Mouse (Mus musculus): ENCODE measurements at regions not wholly inside any gene's neighbourhood (a gene's known extent, or its start where the extent isn't known, plus 50 kb on each side); places are given as distances from the start of the nearest gene placed in this dataset.
"Not testable (repeated sequence)": the region's sequence is repeated elsewhere in the genome, so short reads cannot be mapped to it uniquely, and the experiment has no call there.

DNA sequence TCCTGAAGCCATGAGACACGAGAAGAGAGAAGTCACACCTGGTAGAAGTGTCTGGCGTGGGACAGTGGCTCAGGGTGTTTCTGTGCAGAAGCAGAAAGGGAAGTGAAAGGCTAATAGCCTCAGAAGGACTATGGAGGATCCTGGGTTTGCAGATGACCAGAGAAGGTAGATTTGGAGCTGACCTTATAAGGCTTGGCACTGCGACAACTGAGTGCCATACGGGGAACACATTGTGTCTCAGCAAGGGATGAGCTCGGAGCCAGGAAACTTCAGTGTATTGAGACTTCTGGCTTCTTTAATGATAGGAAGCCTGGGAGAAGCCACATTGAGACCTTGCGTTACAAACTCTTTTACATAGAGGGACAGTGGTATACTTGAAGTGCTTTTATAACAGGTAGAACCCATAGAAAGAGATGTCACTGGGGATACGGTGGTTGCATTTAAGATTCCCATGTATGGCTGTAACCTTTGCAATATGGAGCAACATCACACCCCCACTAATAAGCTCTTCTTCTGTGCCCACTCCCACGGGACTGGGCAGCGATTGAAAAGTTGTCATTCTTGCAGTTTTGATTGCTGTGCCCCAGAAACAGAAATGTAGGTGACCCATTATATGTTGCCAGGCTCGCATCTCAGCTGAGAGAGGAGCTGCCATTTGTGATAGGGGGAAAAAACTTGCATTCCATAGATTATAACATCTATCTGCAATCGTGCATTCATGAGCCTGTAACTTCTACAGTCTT is 61.8 kb upstream of the Dync1i1 start:
- DNase-seq (ENCODE audit: low spot score) = no peak

DNA sequence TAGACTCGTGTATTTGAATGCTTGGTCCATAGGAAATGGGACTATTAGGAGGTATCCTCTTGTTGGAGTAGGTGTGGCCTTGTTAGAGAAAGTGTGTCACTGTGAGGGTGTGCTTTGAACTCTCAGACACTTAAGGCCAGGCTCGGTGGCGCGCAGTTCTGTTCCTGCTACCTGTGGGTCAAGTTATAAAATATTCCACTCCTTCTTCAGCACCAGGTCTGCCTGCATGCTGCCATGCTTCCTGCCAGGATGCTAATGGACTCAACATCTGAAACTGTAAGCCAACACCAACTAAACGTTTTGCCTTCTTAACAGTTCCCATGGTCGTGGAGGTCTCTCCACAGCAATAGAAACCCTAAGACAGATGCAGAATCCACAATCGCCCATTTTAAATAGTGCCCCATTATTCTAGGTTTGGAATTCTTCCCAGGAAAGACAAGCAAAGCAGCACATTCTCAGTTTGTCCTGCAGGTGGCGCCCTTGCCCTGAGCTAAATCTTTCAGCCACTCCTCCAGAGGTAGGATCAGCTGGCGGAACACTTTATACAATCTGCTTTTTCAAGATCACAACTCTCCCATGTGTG is 80.2 kb upstream of the Dync1i1 start:
- peak; percentile 37 for DNase-seq (ENCODE audit: low spot score)

DNA sequence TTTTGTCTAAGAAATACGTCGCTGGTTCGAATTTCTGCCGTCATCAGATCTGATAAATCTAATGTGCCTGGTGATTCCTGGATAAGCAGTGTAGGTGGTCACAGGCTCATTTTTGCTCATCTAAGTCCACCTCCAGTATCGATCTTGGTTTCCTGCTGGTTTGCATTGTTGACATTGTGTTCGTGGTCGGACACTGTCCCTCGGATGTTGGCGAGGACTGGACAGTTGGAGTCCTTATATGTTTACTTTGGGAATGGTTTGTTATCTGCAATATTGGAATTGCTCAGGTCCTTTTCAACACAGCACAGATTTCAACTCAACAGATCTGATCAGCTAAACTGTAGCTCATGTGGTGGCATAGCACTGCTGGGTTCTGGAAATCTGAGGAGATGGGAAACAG is 91.2 kb upstream of the Dync1i1 start:
- no peak for DNase-seq (ENCODE audit: low spot score)

DNA sequence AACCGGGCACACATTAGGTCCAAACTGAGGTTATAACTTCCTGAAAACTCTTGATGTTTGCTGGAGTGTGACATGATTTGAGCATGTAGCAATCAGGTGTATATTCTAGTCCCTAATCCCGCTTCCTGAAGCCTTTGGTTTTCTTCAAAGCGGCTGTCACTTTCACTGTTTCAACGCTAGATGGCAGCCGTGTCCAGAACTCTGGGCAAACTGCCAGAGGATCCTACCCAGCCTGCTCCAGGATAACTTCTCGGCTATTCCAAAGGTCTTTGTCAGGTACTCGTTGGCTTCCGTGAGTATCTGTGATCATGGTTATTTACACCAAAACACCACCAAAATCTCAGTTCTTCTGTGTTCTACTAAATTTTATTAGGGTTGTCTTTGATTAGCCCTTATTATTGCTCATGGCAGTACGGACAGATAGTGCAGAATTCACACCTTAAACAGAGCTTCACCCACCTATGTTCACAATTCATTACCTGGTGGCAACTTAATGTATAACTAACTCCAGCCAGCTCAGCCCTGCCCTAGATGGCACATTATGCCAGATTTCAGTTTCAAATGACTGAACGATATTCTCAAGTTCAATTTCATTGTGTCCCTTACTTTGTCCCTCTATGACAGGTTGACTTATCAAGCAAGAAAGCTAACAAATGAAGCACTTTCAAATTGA is 92.3 kb upstream of the Dync1i1 start:
- DNase-seq (ENCODE audit: low spot score) = no peak

DNA sequence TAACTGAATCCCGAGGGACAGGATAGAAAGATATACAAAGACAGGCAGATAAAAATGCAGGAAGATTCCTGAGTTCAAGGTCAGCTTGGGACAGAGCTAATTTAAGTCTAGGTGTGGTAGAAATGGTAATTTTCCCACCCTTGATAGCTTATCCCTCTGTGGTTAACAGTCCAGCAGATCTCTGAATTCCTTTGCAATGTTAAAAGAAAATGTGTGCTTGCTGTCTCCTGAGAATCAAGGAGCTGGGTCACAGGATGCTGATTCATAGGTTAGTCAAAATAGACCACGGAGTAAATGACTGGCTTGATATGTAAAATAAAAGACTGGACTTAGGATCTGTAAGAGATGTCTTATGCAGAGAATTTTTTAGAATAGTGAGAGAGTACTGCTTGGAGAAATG is 101.4 kb upstream of the Dync1i1 start:
- DNase-seq (ENCODE audit: low spot score) = no peak

DNA sequence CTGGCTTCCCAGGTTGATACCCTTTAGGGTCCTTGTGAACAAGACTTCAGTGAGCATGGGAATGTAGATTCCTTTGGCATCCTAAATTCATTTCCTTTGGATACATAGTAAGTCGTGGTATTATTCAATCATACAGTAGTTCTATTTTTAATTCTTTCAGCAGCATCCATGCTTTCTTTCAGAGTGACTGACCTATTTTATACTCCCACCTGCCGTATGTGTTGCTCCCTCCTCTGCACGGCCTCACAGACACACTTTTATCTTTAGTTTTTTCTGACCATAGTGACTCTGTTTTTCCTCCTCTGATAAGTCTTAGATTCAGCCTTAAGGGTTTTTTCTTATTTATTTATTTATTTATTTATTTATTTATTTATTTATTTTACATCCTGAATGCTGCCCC is 103.9 kb upstream of the Dync1i1 start:
- no peak for DNase-seq (ENCODE audit: low spot score)

DNA sequence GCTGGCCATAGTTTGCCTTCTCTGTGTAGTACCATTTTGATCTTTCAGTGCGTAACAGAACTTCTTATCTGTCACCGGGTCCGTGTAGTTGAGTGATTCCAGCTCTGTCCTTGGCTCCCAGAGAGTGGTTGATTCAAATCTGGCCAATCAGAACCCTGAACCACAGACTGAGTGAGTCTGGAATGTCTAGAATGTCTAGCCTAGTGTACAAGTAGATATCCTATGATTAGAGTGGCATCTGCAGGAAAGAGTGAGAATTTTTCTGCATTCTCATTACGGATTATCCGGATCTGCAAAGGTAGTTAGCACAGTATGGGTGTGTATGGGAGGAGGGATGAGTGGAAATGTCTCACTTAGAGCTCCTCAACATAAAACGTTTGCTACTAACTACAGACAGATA is 97.9 kb upstream of the Pdk4 start:
- DNase-seq (ENCODE audit: low spot score) = no peak

DNA sequence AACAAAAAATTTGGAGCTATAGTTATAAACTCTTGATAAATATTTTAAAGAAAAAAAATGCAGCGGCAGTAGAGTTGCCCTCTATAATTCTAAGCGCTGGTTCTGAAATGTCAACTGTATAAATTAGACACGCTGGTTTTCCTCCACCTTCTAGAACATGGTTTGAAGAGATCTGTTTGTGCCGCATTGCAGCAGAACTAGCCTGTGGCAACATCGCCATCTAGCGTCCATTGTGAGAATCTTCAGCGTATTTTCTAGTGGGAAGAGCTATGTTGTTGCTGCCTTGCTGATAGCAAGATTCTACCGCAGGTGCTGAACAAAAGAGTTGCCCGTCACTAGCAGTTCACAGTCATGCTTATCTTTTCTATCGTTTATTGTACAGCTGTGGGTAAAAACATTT is 93.5 kb upstream of the Pdk4 start:
- DNase-seq (ENCODE audit: low spot score) = peak; percentile 32

DNA sequence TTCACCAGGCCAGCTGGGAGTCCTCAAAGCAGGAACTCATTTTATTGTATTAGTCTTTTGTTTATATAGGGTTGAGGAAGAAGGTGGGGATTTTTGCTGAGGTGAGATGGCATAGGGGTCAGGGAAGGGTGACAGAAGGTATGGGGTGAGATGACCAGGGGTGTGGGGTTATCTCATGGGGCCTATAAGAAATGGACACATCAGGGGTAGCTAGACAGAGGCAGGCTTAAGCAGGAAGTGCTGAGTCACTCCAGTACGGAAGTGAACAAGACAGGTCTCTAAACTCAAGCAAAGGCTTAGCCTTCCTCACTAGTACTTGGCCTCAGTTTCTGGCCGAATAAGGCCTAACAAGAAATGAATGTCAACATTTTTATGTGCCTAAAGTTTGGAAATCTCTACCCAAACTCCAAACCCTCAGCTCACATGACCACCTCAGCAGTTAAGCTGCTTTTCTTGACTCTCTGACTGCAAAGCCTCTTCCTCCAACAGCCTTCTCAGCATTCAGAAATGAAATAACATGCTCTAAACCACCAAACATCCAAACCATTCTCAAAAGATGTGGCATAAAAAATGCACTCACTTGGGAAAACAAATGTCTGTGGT is 86.9 kb upstream of the Pdk4 start:
- DNase-seq (ENCODE audit: low spot score) = no peak

DNA sequence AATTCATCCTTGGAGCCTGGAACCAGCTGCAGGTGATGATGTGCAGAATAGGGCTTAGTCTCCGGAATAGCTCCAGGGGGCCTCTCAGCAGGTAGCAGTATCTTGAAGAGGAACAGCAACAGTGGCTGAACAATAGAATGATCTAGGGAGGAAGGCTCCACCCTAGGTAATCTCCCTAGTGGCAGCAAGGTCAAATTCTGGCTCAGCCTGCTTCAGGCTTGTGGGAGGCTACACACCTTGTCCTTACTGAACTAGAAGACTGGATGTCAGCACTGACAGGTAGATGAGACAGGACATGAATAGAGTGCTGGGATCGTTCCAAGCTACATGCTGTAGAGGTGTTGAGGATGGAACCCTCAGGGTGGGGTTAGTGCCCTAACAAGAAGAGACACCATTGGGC is 80.8 kb upstream of the Pdk4 start:
- not testable (repeated sequence) for DNase-seq (ENCODE audit: low spot score)

DNA sequence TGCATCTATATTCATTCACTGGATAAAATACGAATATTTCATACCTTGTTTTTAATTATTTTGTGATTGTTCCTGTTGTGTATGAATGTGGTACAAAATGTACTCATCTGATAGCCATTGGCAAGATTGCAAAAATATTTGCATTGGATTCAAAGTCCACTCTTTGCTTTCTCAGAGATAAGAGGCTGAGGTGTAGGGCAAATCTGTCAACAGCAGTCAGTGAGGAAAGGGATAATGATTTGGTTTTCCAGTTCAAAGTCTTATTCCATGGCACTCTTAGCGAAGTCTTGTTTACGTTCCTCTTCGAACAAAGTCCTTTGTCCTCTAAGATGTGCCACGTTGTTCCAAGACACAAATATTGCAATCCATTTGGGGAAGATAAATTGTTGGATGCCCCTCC is 70.5 kb upstream of the Pdk4 start:
- DNase-seq (ENCODE audit: low spot score) = no peak

DNA sequence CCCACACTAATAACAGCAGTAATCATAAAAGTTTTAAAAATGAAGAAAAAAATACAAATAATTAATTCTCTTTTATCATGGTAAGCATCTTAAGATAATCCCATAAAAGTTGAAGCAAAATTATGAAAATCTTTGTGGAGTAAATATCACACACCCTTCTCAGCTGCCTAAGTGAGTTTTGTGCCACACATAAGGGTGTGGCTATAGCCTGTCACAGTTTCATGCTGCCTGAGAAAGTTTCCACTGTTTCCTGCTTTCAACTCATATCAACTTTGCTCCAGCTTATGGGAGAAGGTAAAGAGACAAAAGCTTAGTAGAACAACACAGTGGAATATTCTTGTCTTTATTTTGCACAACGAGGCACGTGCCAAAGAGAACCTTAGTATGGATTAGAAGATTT is 68.9 kb upstream of the Pdk4 start:
- DNase-seq (ENCODE audit: low spot score) = no peak

DNA sequence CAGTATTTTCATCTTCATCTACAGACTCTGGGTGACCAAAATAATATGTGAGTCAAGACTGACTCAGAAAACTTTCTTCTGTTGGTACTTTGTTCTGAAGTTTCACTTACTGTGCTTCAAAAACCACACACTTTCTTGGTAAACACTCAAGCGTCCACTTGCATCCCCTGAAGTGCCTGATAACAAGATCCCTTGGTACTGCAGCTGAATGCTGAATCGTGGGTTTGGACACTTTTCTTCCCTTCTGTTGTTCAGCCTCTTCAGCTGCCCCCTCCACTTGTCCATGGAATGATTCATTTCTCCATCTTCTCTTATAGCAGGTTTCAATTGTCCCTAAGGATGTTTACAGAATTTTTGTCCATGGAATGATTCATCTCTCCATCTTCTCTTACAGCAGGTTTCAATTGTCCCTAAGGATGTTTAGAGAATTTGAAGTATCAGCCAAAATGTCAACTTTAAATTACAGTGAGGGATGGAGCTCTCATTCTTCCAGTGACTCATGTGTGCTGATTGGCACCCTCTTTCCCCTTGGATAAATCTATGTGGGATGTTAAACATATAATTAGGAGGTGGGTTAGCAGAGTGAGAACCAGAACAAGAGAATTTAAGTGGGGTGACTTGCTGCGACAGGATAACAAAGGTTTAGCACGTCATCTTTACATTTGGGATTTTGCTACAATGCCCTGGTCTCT is 57.7 kb upstream of the Pdk4 start:
- DNase-seq (ENCODE audit: low spot score) = no peak

DNA sequence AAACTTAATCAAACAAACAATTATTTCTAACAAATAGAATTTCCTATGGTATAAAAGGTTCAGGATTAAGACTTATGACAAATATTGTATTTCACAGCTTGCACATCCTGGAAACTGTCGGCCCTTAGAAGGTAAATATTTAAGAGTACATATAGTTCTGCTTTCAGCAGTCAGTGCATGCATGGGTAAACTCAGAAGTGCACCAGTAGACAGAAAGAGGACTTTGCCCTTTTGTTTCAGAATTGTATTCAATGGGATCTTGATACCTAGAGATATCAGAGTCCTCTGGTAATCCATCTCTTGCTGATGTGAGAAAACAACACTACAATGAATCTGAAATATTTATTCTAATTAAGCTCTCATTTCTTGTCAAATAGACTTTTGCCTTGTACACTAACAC is 54.0 kb upstream of the Pdk4 start:
- DNase-seq (ENCODE audit: low spot score) = no peak
